Mouse (Mus musculus): ENCODE measurements around the gene Mindy2. TPM values are rescaled to one million over a fixed set of nuclear protein-coding genes. Genes with fewer than 3 reads are reported as not detected.

Gene Mindy2
- polyA plus RNA-seq, 1 experiment = 4.0 TPM

GRCm38 (mm10) chr9:70653875-70654274, 3.1 kb downstream of the Mindy2 start:
- no peak overlapping the region for H3K27ac ChIP-seq (ENCODE audit: insufficient read depth, low read length)
- no peaks in the 10 kb centered on the region for H3K27me3 ChIP-seq (ENCODE audit: control insufficient read depth, insufficient read depth, low read length, poor library complexity, severe bottlenecking)
- no peaks in the 10 kb centered on the region for H3K9me3 ChIP-seq (replicated peaks; ENCODE audit: control insufficient read depth, insufficient read depth, low read length, poor library complexity, severe bottlenecking)
- H3K4me1 ChIP-seq (ENCODE audit: control insufficient read depth, insufficient read depth, low read length) = no peaks in the 10 kb centered on the region
- no peaks in the 10 kb centered on the region for H3K36me3 ChIP-seq (ENCODE audit: control insufficient read depth, insufficient read depth, low read length, poor library complexity, severe bottlenecking)
- no peak overlapping the region for H3K4me3 ChIP-seq (ENCODE audit: low read depth, low read length)
- TF ChIP-seq POLR2A (IDR thresholded peaks at IDR 0.05; ENCODE audit: insufficient read depth, low read length) (no peak), EP300 (IDR thresholded peaks at IDR 0.05; ENCODE audit: insufficient read depth, low read depth, low read length) (no peak), CTCF (IDR thresholded peaks at IDR 0.05; ENCODE audit: low read depth, low read length) (no peak)
- no peak overlapping the region for H3K9ac ChIP-seq (ENCODE audit: low read depth, poor library complexity, severe bottlenecking)

- H3K9me3 ChIP-seq (replicated peaks; ENCODE audit: control insufficient read depth, insufficient read depth, low read length, poor library complexity, severe bottlenecking) = no peaks in the 10 kb centered on the region
- no peaks in the 10 kb centered on the region for H3K36me3 ChIP-seq (ENCODE audit: control insufficient read depth, insufficient read depth, low read length, poor library complexity, severe bottlenecking)
- H3K4me1 ChIP-seq (ENCODE audit: control insufficient read depth, insufficient read depth, low read length) = no peaks in the 10 kb centered on the region
- no peak overlapping the region for H3K27ac ChIP-seq (ENCODE audit: insufficient read depth, low read length)
- no peaks in the 10 kb centered on the region for H3K27me3 ChIP-seq (ENCODE audit: control insufficient read depth, insufficient read depth, low read length, poor library complexity, severe bottlenecking)
- H3K9ac ChIP-seq (ENCODE audit: low read depth, poor library complexity, severe bottlenecking) = no peak overlapping the region
- no peak overlapping the region for H3K4me3 ChIP-seq (ENCODE audit: low read depth, low read length)
- TF ChIP-seq EP300 (IDR thresholded peaks at IDR 0.05; ENCODE audit: insufficient read depth, low read depth, low read length) (no peak), CTCF (IDR thresholded peaks at IDR 0.05; ENCODE audit: low read depth, low read length) (no peak), POLR2A (IDR thresholded peaks at IDR 0.05; ENCODE audit: insufficient read depth, low read length) (no peak)
Observed at GRCm38 (mm10) chr9:70652221-70652620, 4.8 kb downstream of the Mindy2 start.

GRCm38 (mm10) chr9:70650994-70651393, 6.0 kb downstream of the Mindy2 start:
- H3K27ac ChIP-seq (ENCODE audit: insufficient read depth, low read length) = no peak overlapping the region
- H3K4me3 ChIP-seq (ENCODE audit: low read depth, low read length) = no peak overlapping the region
- TF ChIP-seq CTCF (IDR thresholded peaks at IDR 0.05; ENCODE audit: low read depth, low read length) (no peak), EP300 (IDR thresholded peaks at IDR 0.05; ENCODE audit: insufficient read depth, low read depth, low read length) (no peak), POLR2A (IDR thresholded peaks at IDR 0.05; ENCODE audit: insufficient read depth, low read length) (no peak)
- H3K9me3 ChIP-seq (replicated peaks; ENCODE audit: control insufficient read depth, insufficient read depth, low read length, poor library complexity, severe bottlenecking) = no peaks in the 10 kb centered on the region
- H3K36me3 ChIP-seq (ENCODE audit: control insufficient read depth, insufficient read depth, low read length, poor library complexity, severe bottlenecking) = no peaks in the 10 kb centered on the region
- H3K4me1 ChIP-seq (ENCODE audit: control insufficient read depth, insufficient read depth, low read length) = no peaks in the 10 kb centered on the region
- no peaks in the 10 kb centered on the region for H3K27me3 ChIP-seq (ENCODE audit: control insufficient read depth, insufficient read depth, low read length, poor library complexity, severe bottlenecking)
- no peak overlapping the region for H3K9ac ChIP-seq (ENCODE audit: low read depth, poor library complexity, severe bottlenecking)

GRCm38 (mm10) chr9:70650260-70650659, 6.7 kb downstream of the Mindy2 start:
- Histone ChIP-seq H3K36me3 (ENCODE audit: control insufficient read depth, insufficient read depth, low read length, poor library complexity, severe bottlenecking) (no peaks in the 10 kb centered on the region), H3K9ac (ENCODE audit: low read depth, poor library complexity, severe bottlenecking) (no peak overlapping the region), H3K9me3 (replicated peaks; ENCODE audit: control insufficient read depth, insufficient read depth, low read length, poor library complexity, severe bottlenecking) (no peaks in the 10 kb centered on the region), H3K27me3 (ENCODE audit: control insufficient read depth, insufficient read depth, low read length, poor library complexity, severe bottlenecking) (no peaks in the 10 kb centered on the region), H3K4me1 (ENCODE audit: control insufficient read depth, insufficient read depth, low read length) (no peaks in the 10 kb centered on the region), H3K27ac (ENCODE audit: insufficient read depth, low read length) (no peak overlapping the region), H3K4me3 (ENCODE audit: low read depth, low read length) (no peak overlapping the region)
- TF ChIP-seq POLR2A (IDR thresholded peaks at IDR 0.05; ENCODE audit: insufficient read depth, low read length) (no peak), CTCF (IDR thresholded peaks at IDR 0.05; ENCODE audit: low read depth, low read length) (no peak), EP300 (IDR thresholded peaks at IDR 0.05; ENCODE audit: insufficient read depth, low read depth, low read length) (no peak)

GRCm38 (mm10) chr9:70636748-70637147, 20.2 kb downstream of the Mindy2 start:
- Histone ChIP-seq H3K9me3 (replicated peaks; ENCODE audit: control insufficient read depth, insufficient read depth, low read length, poor library complexity, severe bottlenecking) (no peaks in the 10 kb centered on the region), H3K4me1 (ENCODE audit: control insufficient read depth, insufficient read depth, low read length) (no peaks in the 10 kb centered on the region), H3K9ac (ENCODE audit: low read depth, poor library complexity, severe bottlenecking) (no peak overlapping the region), H3K27me3 (ENCODE audit: control insufficient read depth, insufficient read depth, low read length, poor library complexity, severe bottlenecking) (no peaks in the 10 kb centered on the region), H3K27ac (ENCODE audit: insufficient read depth, low read length) (no peak overlapping the region), H3K4me3 (ENCODE audit: low read depth, low read length) (no peak overlapping the region), H3K36me3 (ENCODE audit: control insufficient read depth, insufficient read depth, low read length, poor library complexity, severe bottlenecking) (no peaks in the 10 kb centered on the region)
- no peak for TF ChIP-seq CTCF (IDR thresholded peaks at IDR 0.05; ENCODE audit: low read depth, low read length)

GRCm38 (mm10) chr9:70631665-70632064, 25.3 kb downstream of the Mindy2 start:
- H3K4me1 ChIP-seq (ENCODE audit: control insufficient read depth, insufficient read depth, low read length) = no peaks in the 10 kb centered on the region
- H3K27ac ChIP-seq (ENCODE audit: insufficient read depth, low read length) = no peak overlapping the region
- TF ChIP-seq CTCF (IDR thresholded peaks at IDR 0.05; ENCODE audit: low read depth, low read length) (no peak), POLR2A (IDR thresholded peaks at IDR 0.05; ENCODE audit: insufficient read depth, low read length) (no peak), EP300 (IDR thresholded peaks at IDR 0.05; ENCODE audit: insufficient read depth, low read depth, low read length) (no peak)

More at GRCm38 (mm10) chr9:70631665-70632064, 25.3 kb downstream of the Mindy2 start:
- H3K27me3 ChIP-seq (ENCODE audit: control insufficient read depth, insufficient read depth, low read length, poor library complexity, severe bottlenecking) = no peaks in the 10 kb centered on the region
- H3K9me3 ChIP-seq (replicated peaks; ENCODE audit: control insufficient read depth, insufficient read depth, low read length, poor library complexity, severe bottlenecking) = no peaks in the 10 kb centered on the region
- H3K4me3 ChIP-seq (ENCODE audit: low read depth, low read length) = no peak overlapping the region
- no peaks in the 10 kb centered on the region for H3K36me3 ChIP-seq (ENCODE audit: control insufficient read depth, insufficient read depth, low read length, poor library complexity, severe bottlenecking)
- no peak overlapping the region for H3K9ac ChIP-seq (ENCODE audit: low read depth, poor library complexity, severe bottlenecking)
